Mouse (Mus musculus) embryonic facial prominence, embryonic 12.5 days (tissue): ENCODE results near the gene Rita1. TPM values are rescaled to one million over a fixed set of nuclear protein-coding genes. Genes with fewer than 3 reads are reported as not detected.

Source experiments
- ATAC-seq: fragments of 200-750 bp; cut with Nextera tagmentation; 2 replicates; pipeline ENCODE4 v1.8.0; 2017; ENCODE audit not compliant: insufficient number of reproducible peaks, insufficient read depth, low FRiP score, low TSS enrichment
- H3K27ac ChIP-seq: fragments of 300-500 bp; sonication (generic); 2 replicates; pipeline ENCODE4 v1.5.1; 2016; ENCODE audit warnings: mild to moderate bottlenecking
- H3K27me3 ChIP-seq: fragments of 300-500 bp; sonication (generic); 2 replicates; pipeline ENCODE4 v1.6.1; 2016; ENCODE audit warnings: mild to moderate bottlenecking, moderate library complexity
- H3K36me3 ChIP-seq: fragments of 300-500 bp; sonication (generic); 2 replicates; pipeline ENCODE4 v1.6.1; 2016; ENCODE audit warnings: mild to moderate bottlenecking
- H3K4me1 ChIP-seq: fragments of 300-500 bp; sonication (generic); 2 replicates; pipeline ENCODE4 v1.6.1; 2016
- H3K4me2 ChIP-seq: fragments of 300-500 bp; sonication (generic); replicated peaks from 2 replicates; pipeline ENCODE4 v1.6.1; 2016; ENCODE audit warnings: mild to moderate bottlenecking, moderate library complexity
- H3K4me3 ChIP-seq: fragments of 300-500 bp; sonication (generic); 2 replicates; pipeline ENCODE4 v1.5.1; 2016; ENCODE audit warnings: mild to moderate bottlenecking
- H3K9ac ChIP-seq: fragments of 300-500 bp; sonication (generic); 2 replicates; pipeline ENCODE4 v1.6.1; 2016; ENCODE audit warnings: mild to moderate bottlenecking, moderate library complexity
- H3K9me3 ChIP-seq: fragments of 300-500 bp; sonication (generic); 2 replicates; pipeline ENCODE4 v1.6.1; 2016; ENCODE audit warnings: mild to moderate bottlenecking, moderate library complexity
- WGBS: fragments of 180-500 bp; shearing (Covaris S2); methylation state at CpG from one replicate; pipeline ENCODE4 v1.1.7; 2016; 5-methylcytosine and 5-hydroxymethylcytosine counted together
- polyA plus RNA-seq: library from polyadenylated mRNA; unstranded; fragments of >200 nt; fragmentation: Nextera tagmentation; extraction: Ambion mirVana; gene quantifications from 2 replicates; pipeline ENCODE4 v1.2.1, GENCODE M21; 2016

Gene Rita1
- polyA plus RNA-seq, 1 experiment from 2014 or later: 16.7 TPM

- Histone ChIP-seq H3K27me3 (no peaks in the 10 kb centered on the region), H3K36me3 (peaks cover 25% of the 10 kb centered on the region), H3K4me3 (no peak overlapping the region), H3K4me2 (no peak overlapping the region; the same call in 1 of the 2 replicates), H3K9me3 (no peaks in the 10 kb centered on the region), H3K4me1 (peaks cover 34% of the 10 kb centered on the region), H3K9ac (no peak overlapping the region), H3K27ac (peak overlapping the region; percentile 80)
- WGBS: 43% methylated on average over 26 of the region's 26 CpGs
- no peak for ATAC-seq
These were observed 33.0 kb downstream of the Rita1 start for GRCm38 (mm10) chr5:120579211-120579897.

- WGBS: 34% methylated on average over 12 of the region's 12 CpGs
- H3K4me1 ChIP-seq: peaks cover 34% of the 10 kb centered on the region
- H3K36me3 ChIP-seq: peaks cover 18% of the 10 kb centered on the region
- H3K27ac ChIP-seq: peak overlapping the region; percentile 80
- H3K4me2 ChIP-seq: no peak overlapping the region; the same call in 1 of the 2 replicates
- H3K4me3 ChIP-seq: no peak overlapping the region
- no peaks in the 10 kb centered on the region for H3K9me3 ChIP-seq
- no peak overlapping the region for H3K9ac ChIP-seq
- no peaks in the 10 kb centered on the region for H3K27me3 ChIP-seq
- peak; percentile 25; the same call in 1 of the 2 replicates for ATAC-seq
These were observed 33.8 kb downstream of the Rita1 start for GRCm38 (mm10) chr5:120578504-120579081.

- H3K9me3 ChIP-seq: no peaks in the 10 kb centered on the region
- no peak for ATAC-seq
- H3K36me3 ChIP-seq: peaks cover 12% of the 10 kb centered on the region
- H3K9ac ChIP-seq: no peak overlapping the region
- no peak overlapping the region for H3K4me3 ChIP-seq
- peak overlapping the region; percentile 80 for H3K27ac ChIP-seq
- no peak overlapping the region for H3K4me2 ChIP-seq
- H3K27me3 ChIP-seq: no peaks in the 10 kb centered on the region
- H3K4me1 ChIP-seq: peaks cover 34% of the 10 kb centered on the region
- WGBS: 35% methylated on average over 10 of the region's 10 CpGs
These were observed 34.4 kb downstream of the Rita1 start for GRCm38 (mm10) chr5:120577935-120578441.

- no peak for ATAC-seq
- 74% methylated on average over 11 of the region's 11 CpGs for WGBS
These were observed 35.5 kb downstream of the Rita1 start for GRCm38 (mm10) chr5:120576781-120577301.

GRCm38 (mm10) chr5:120574469-120575063, 37.8 kb downstream of the Rita1 start:
- WGBS: 75% methylated on average over 10 of the region's 10 CpGs
- Histone ChIP-seq H3K4me3 (no peak overlapping the region), H3K4me2 (no peak overlapping the region), H3K27ac (0 out of 2 replicates have a peak overlapping the region, but pooled peaks have one; percentile 30), H3K27me3 (no peaks in the 10 kb centered on the region), H3K4me1 (peaks cover 33% of the 10 kb centered on the region), H3K9ac (no peak overlapping the region), H3K36me3 (no peaks in the 10 kb centered on the region), H3K9me3 (no peaks in the 10 kb centered on the region)
- ATAC-seq: no peak

More at GRCm38 (mm10) chr5:120576781-120577301, 35.5 kb downstream of the Rita1 start:
- no peak overlapping the region for H3K4me3 ChIP-seq
- no peak overlapping the region for H3K27ac ChIP-seq
- no peak overlapping the region for H3K9ac ChIP-seq
- no peaks in the 10 kb centered on the region for H3K9me3 ChIP-seq
- H3K4me1 ChIP-seq: peaks cover 34% of the 10 kb centered on the region
- no peaks in the 10 kb centered on the region for H3K27me3 ChIP-seq
- H3K36me3 ChIP-seq: peaks cover 2% of the 10 kb centered on the region
- H3K4me2 ChIP-seq: no peak overlapping the region

- Histone ChIP-seq H3K4me3 (no peak overlapping the region), H3K9ac (no peak overlapping the region; the same call in 1 of the 2 replicates), H3K4me1 (peaks cover 38% of the 10 kb centered on the region), H3K27me3 (no peaks in the 10 kb centered on the region), H3K27ac (no peak overlapping the region), H3K4me2 (no peak overlapping the region), H3K9me3 (no peaks in the 10 kb centered on the region), H3K36me3 (no peaks in the 10 kb centered on the region)
- ATAC-seq: no peak
- 53% methylated on average over 14 of the region's 14 CpGs for WGBS
These were observed 41.2 kb downstream of the Rita1 start for GRCm38 (mm10) chr5:120571056-120571740.

- Histone ChIP-seq H3K4me2 (no peak overlapping the region), H3K36me3 (no peaks in the 10 kb centered on the region), H3K9ac (no peak overlapping the region), H3K27me3 (no peaks in the 10 kb centered on the region), H3K27ac (no peak overlapping the region), H3K4me1 (peaks cover 46% of the 10 kb centered on the region), H3K9me3 (no peaks in the 10 kb centered on the region), H3K4me3 (no peak overlapping the region)
- ATAC-seq: no peak
- WGBS: 86% methylated on average over 11 of the region's 11 CpGs
These were observed 42.0 kb downstream of the Rita1 start for GRCm38 (mm10) chr5:120570289-120570897.

GRCm38 (mm10) chr5:120569791-120570190, 42.6 kb downstream of the Rita1 start:
- WGBS: 94% methylated on average over 3 of the region's 3 CpGs
- no peak overlapping the region for H3K9ac ChIP-seq
- no peaks in the 10 kb centered on the region for H3K36me3 ChIP-seq
- H3K27ac ChIP-seq: no peak overlapping the region
- no peaks in the 10 kb centered on the region for H3K9me3 ChIP-seq
- no peak overlapping the region for H3K4me3 ChIP-seq
- H3K27me3 ChIP-seq: no peaks in the 10 kb centered on the region
- peaks cover 52% of the 10 kb centered on the region for H3K4me1 ChIP-seq
- no peak for ATAC-seq
- H3K4me2 ChIP-seq: no peak overlapping the region

GRCm38 (mm10) chr5:120568964-120569363, 43.4 kb downstream of the Rita1 start:
- Histone ChIP-seq H3K36me3 (no peaks in the 10 kb centered on the region), H3K9ac (no peak overlapping the region), H3K4me1 (peaks cover 59% of the 10 kb centered on the region), H3K9me3 (no peaks in the 10 kb centered on the region), H3K27ac (peak overlapping the region; percentile 91), H3K4me3 (no peak overlapping the region), H3K4me2 (no peak overlapping the region), H3K27me3 (no peaks in the 10 kb centered on the region)
- ATAC-seq: no peak
- 77% methylated on average over 4 of the region's 4 CpGs for WGBS

- Histone ChIP-seq H3K27ac (peak overlapping the region; percentile 91), H3K4me1 (peaks cover 65% of the 10 kb centered on the region), H3K4me3 (no peak overlapping the region), H3K27me3 (no peaks in the 10 kb centered on the region), H3K9me3 (no peaks in the 10 kb centered on the region), H3K9ac (peak overlapping the region; percentile 4; the same call in 1 of the 2 replicates), H3K36me3 (no peaks in the 10 kb centered on the region), H3K4me2 (no peak overlapping the region)
- ATAC-seq: no peak
- WGBS: 62% methylated on average over 9 of the region's 9 CpGs
These were observed 44.0 kb downstream of the Rita1 start for GRCm38 (mm10) chr5:120568336-120568768.

GRCm38 (mm10) chr5:120567761-120568211, 44.6 kb downstream of the Rita1 start:
- no peak overlapping the region for H3K4me2 ChIP-seq
- peak overlapping the region; percentile 91 for H3K27ac ChIP-seq
- no peaks in the 10 kb centered on the region for H3K27me3 ChIP-seq
- peaks cover 71% of the 10 kb centered on the region for H3K4me1 ChIP-seq
- H3K4me3 ChIP-seq: no peak overlapping the region
- 44% methylated on average over 14 of the region's 14 CpGs for WGBS
- H3K9me3 ChIP-seq: no peaks in the 10 kb centered on the region
- peak overlapping the region; percentile 4; the same call in 1 of the 2 replicates for H3K9ac ChIP-seq
- H3K36me3 ChIP-seq: no peaks in the 10 kb centered on the region
- no peak for ATAC-seq
